Mouse (Mus musculus) liver, postnatal 0 days (tissue): ENCODE measurements around the gene Adra1d. TPM values are rescaled to one million over a fixed set of nuclear protein-coding genes. Genes with fewer than 3 reads are reported as not detected.
A peak's percentile ranks its signal among the peaks of the same experiment; 100 is the strongest.

Source experiments
- ATAC-seq: fragments of 200-750 bp; cut with Nextera tagmentation; 2 replicates; pipeline ENCODE4 v1.8.0; 2017; ENCODE audit warnings: mild to moderate bottlenecking, moderate library complexity
- DNase-seq: peaks from one replicate; pipeline ENCODE4 v3.0.0-alpha.2; 2016
- H3K27ac ChIP-seq: fragments of 300-500 bp; sonication (generic); 2 replicates; pipeline ENCODE4 v1.5.1; 2014; ENCODE audit warnings: antibody characterized with exemption, moderate library complexity, mild to moderate bottlenecking, low read depth
- H3K27me3 ChIP-seq: fragments of 300-500 bp; sonication (generic); 2 replicates; pipeline ENCODE4 v1.6.1; 2014; ENCODE audit warnings: low read length, control low read depth, mixed read lengths; ENCODE audit not compliant: insufficient read depth
- H3K36me3 ChIP-seq: fragments of 300-500 bp; sonication (generic); replicated peaks from 2 replicates; pipeline ENCODE4 v1.6.1; 2014; ENCODE audit warnings: mild to moderate bottlenecking, control low read depth, low read length, moderate library complexity, mixed read lengths; ENCODE audit not compliant: insufficient read depth
- H3K4me1 ChIP-seq: fragments of 300-500 bp; sonication (generic); 2 replicates; pipeline ENCODE4 v1.6.1; 2014; ENCODE audit warnings: antibody characterized with exemption, mild to moderate bottlenecking, control low read depth; ENCODE audit not compliant: insufficient read depth
- H3K4me2 ChIP-seq: fragments of 300-500 bp; sonication (generic); 2 replicates; pipeline ENCODE4 v1.6.1; 2014; ENCODE audit warnings: low read depth, mild to moderate bottlenecking, low read length, moderate library complexity, mixed read lengths
- H3K4me3 ChIP-seq: fragments of 300-500 bp; sonication (generic); 2 replicates; pipeline ENCODE4 v1.5.1; 2014; ENCODE audit warnings: low read depth, low read length
- H3K9ac ChIP-seq: fragments of 300-500 bp; sonication (generic); replicated peaks from 2 replicates; pipeline ENCODE4 v1.6.1; 2014; ENCODE audit warnings: mild to moderate bottlenecking, moderate library complexity
- H3K9me3 ChIP-seq: fragments of 300-500 bp; sonication (generic); 2 replicates; pipeline ENCODE4 v1.6.1; 2016; ENCODE audit warnings: mild to moderate bottlenecking, control low read depth, low read length, mixed read lengths
- CTCF ChIP-seq: sonication (generic); IDR thresholded peaks from 2 replicates; pipeline ENCODE4 v1.5.1; 2016; ENCODE audit warnings: antibody characterized with exemption, low read depth
- EP300 ChIP-seq: IDR thresholded peaks from 2 replicates; pipeline ENCODE4 v1.6.1; 2016; ENCODE audit warnings: antibody characterized with exemption, low read depth, mild to moderate bottlenecking
- WGBS: fragments of 180-500 bp; shearing (Covaris S2); extraction: QIAGEN DNeasy Blood & Tissue Kit; methylation state at CpG from one replicate; pipeline ENCODE4 v1.1.7; 2014; ENCODE audit not compliant: insufficient replicate concordance; 5-methylcytosine and 5-hydroxymethylcytosine counted together
- polyA plus RNA-seq: library from polyadenylated mRNA; unstranded; fragments of >200 nt; fragmentation: Nextera tagmentation; extraction: Ambion mirVana; gene quantifications from 2 replicates; pipeline ENCODE4 v1.2.1, GENCODE M21; 2015

Gene Adra1d
- polyA plus RNA-seq, 1 experiment from 2014 or later, result 0.09 TPM

DNA sequence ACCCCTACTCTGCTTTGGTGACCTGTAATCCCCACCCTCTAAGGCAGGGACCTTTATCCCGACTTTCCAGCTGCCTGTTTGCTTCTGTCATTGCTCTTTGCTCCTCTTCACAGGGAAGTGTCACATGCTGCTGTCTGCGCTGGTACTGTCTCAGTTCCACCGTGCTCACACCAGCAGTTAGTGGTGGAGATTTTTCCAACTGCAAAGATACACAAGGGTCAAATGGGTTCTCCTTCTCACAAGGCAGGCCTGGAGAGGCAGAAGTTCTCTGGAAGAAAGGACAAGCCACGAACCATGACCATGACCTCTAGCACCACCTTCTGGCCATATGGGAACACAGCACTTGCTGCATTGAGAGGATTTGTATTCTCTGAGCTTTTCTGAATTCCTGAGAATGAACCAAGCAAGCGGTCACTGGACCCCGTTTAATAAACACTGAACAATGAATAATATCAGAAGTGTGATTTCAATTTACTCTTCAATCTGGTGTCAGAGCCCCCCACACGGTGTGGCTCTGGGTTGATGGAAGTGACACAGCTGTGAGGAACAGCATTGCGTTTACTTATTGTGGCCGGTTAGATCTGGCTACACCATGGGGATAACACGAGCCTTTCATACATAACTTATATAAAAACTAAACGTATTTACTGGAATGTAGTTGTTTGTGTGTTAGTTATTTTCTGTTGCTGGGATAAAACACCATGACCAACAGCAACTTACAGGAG, 32.0 kb downstream of the Adra1d start:
- peak; percentile 67 for DNase-seq
- H3K36me3 ChIP-seq, result no peaks in the 10 kb centered on the region; the same call in 1 of the 2 replicates
- peak; percentile 94 for TF ChIP-seq CTCF
- no peak for TF ChIP-seq EP300
- ATAC-seq, result peak; percentile 71
- no peaks in the 10 kb centered on the region for H3K9me3 ChIP-seq
- H3K4me3 ChIP-seq, result no peak overlapping the region
- H3K4me2 ChIP-seq, result peak overlapping the region; percentile 18; the same call in 1 of the 2 replicates
- no peak overlapping the region for H3K9ac ChIP-seq
- no peak overlapping the region for H3K27ac ChIP-seq
- 0 out of 2 replicates have a peak, but pooled peaks cover 4% of the 10 kb centered on the region for H3K4me1 ChIP-seq
- 33% methylated on average over 11 of the region's 11 CpGs for WGBS
- peaks cover 5% of the 10 kb centered on the region; the same call in 1 of the 2 replicates for H3K27me3 ChIP-seq

DNA sequence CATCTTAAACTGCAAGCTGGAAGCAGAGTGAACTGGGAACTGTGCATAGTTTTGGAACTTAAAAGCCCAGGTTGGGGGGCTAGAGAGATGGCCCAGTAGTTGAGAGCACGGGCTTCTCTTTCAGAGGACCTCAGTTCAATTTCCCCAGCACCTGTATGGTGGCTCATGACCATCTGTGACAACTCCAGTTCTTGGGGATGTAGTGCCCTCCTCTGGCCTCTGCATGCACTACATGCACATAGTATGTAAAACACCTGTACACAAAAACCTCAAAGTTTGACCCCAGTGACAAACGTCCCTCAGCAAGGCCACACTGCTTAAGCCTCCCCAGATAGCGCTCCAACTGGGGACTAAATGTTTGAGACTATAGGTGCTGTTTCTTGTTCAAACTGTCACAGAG, 35.0 kb downstream of the Adra1d start:
- Histone ChIP-seq H3K9ac (no peak overlapping the region), H3K4me2 (no peak overlapping the region), H3K36me3 (peaks cover 11% of the 10 kb centered on the region), H3K4me1 (0 out of 2 replicates have a peak, but pooled peaks cover 4% of the 10 kb centered on the region), H3K4me3 (no peak overlapping the region), H3K9me3 (no peaks in the 10 kb centered on the region), H3K27ac (no peak overlapping the region), H3K27me3 (no peaks in the 10 kb centered on the region)
- 42% methylated on average over 3 of the region's 3 CpGs for WGBS
- DNase-seq (peak; percentile 61), ATAC-seq (no peak)
- TF ChIP-seq CTCF (peak; percentile 77), EP300 (no peak)

DNA sequence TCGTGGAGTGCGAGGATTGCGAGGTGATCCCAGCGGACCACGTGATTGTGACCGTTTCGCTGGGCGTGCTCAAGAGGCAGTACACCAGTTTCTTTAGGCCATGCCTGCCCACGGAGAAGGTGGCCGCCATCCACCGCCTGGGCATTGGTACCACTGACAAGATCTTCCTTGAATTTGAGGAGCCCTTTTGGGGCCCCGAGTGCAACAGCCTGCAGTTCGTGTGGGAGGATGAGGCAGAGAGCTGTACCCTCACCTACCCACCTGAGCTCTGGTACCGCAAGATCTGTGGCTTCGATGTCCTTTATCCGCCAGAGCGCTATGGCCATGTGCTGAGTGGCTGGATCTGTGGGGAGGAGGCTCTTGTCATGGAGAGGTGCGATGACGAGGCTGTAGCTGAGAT, 41.3 kb downstream of the Adra1d start:
- H3K9me3 ChIP-seq, result no peaks in the 10 kb centered on the region
- H3K4me2 ChIP-seq, result no peak overlapping the region
- ATAC-seq (no peak), DNase-seq (no peak)
- H3K9ac ChIP-seq, result no peak overlapping the region
- no peak overlapping the region for H3K27ac ChIP-seq
- H3K27me3 ChIP-seq, result no peaks in the 10 kb centered on the region
- TF ChIP-seq CTCF (no peak), EP300 (no peak)
- no peak overlapping the region for H3K4me3 ChIP-seq
- WGBS, result 92% methylated on average over 19 of the region's 19 CpGs
- H3K4me1 ChIP-seq, result peaks cover 10% of the 10 kb centered on the region
- H3K36me3 ChIP-seq, result peaks cover 40% of the 10 kb centered on the region

DNA sequence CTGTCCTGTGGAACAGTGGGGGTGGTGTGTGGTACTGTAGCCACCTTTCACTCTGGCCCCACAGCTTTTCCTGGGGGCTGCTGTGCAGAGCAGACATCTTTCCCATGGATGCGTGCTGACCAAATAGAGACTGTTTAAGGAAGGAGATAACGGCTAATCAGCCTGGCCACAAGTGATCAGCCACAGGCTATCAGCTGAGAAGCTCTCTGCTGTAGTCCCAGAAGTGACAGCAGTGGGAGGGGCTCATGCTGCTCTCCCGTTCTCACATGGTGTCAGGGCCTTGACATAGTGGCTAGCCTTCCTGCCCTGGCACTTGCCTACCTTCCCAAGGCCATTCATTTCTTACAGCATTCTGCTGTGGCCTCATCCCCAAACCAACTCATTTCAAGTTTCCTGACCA, 43.3 kb downstream of the Adra1d start:
- peak; percentile 62 for ATAC-seq
- Histone ChIP-seq H3K27me3 (no peaks in the 10 kb centered on the region), H3K36me3 (peaks cover 35% of the 10 kb centered on the region), H3K4me2 (0 out of 2 replicates have a peak overlapping the region, but pooled peaks have one; percentile 18), H3K27ac (no peak overlapping the region), H3K9me3 (no peaks in the 10 kb centered on the region), H3K4me3 (no peak overlapping the region), H3K4me1 (peaks cover 17% of the 10 kb centered on the region), H3K9ac (no peak overlapping the region)
- TF ChIP-seq EP300, result peak; percentile 75
- TF ChIP-seq CTCF, result no peak
- DNase-seq, result no peak
- WGBS, result 24% methylated on average over 3 of the region's 3 CpGs

DNA sequence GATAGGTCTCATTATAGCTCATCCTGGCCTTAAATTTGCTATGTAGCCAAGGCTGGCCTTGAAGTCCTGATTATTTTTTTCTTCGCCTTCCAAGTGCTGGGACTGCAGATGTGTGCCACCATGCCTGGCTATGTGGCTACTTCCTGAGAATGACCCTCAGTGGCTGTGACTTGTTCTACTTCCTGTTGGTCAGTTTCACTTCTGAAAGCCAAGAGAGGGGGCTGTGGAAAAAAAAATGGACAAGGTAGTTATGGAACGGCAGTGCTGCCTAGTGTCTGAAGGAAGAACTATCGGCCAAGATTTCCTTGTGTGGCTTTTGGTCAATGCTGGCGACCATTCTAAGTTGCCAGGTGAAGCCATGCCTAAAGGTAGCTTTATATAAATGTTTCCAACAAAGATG, 44.5 kb downstream of the Adra1d start:
- H3K9ac ChIP-seq, result no peak overlapping the region
- H3K4me1 ChIP-seq, result peaks cover 21% of the 10 kb centered on the region
- no peak for ATAC-seq

DNA sequence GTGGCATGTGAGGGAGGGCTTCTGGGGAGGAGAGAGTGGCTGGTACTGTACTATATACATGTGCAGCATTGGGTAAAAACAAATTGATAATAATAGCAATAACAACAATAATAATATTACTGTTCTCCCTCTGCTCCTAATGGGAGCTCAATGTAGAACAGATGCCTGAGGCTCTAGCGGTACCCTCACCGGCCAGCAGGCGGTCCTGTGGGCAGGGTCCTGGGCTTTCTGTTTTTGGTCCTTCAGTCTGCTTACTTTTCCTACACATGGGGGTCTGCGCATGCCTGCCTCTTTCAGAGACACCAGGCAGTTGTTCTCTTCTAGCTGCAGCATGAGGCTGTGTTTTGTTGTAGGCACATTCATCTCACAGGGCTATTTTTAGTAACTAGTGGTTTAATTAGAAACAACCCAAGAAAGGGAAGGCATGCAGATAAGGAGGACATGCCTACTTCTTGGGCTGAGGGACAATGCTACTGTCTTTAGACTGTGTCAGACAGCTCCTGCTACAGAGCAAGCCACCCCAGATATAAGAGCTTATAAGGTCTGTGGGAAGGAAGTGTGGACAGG, 47.9 kb downstream of the Adra1d start:
- Histone ChIP-seq H3K9ac (no peak overlapping the region), H3K36me3 (peaks cover 16% of the 10 kb centered on the region), H3K9me3 (no peaks in the 10 kb centered on the region), H3K4me1 (peaks cover 28% of the 10 kb centered on the region), H3K27ac (no peak overlapping the region), H3K4me2 (no peak overlapping the region), H3K4me3 (no peak overlapping the region), H3K27me3 (no peaks in the 10 kb centered on the region)
- ATAC-seq (no peak), DNase-seq (no peak)
- WGBS, result 69% methylated on average over 4 of the region's 4 CpGs
- TF ChIP-seq EP300 (no peak), CTCF (peak; percentile 34)

More for the DNA sequence above, 44.5 kb downstream of the Adra1d start:
- 86% methylated on average over 4 of the region's 4 CpGs for WGBS
- Histone ChIP-seq H3K27ac (no peak overlapping the region), H3K4me2 (no peak overlapping the region), H3K4me3 (no peak overlapping the region), H3K36me3 (peaks cover 32% of the 10 kb centered on the region), H3K9me3 (no peaks in the 10 kb centered on the region), H3K27me3 (no peaks in the 10 kb centered on the region)
- no peak for TF ChIP-seq EP300
- TF ChIP-seq CTCF, result peak; percentile 21; the same call in 1 of the 2 replicates
- no peak for DNase-seq
